Mouse (Mus musculus): ENCODE measurements around the gene Pmf1.
"Not testable (repeated sequence)": the region's sequence is repeated elsewhere in the genome, so short reads cannot be mapped to it uniquely, and the experiment has no call there.

GRCm38 (mm10) chr3:88372643-88373042 lies 37.5 kb downstream of the Pmf1 start, which contains the start of gene Bglap3:
- TF ChIP-seq CTCF (IDR thresholded peaks at IDR 0.05; ENCODE audit: borderline replicate concordance, insufficient read depth, low read length); POLR2A (IDR thresholded peaks at IDR 0.05; ENCODE audit: low read depth, low read length): not testable (repeated sequence)
